Mouse (Mus musculus): Measurements from ENCODE around the gene Tmem123. TPM values are rescaled to one million over a fixed set of nuclear protein-coding genes. Genes with fewer than 3 reads are reported as not detected.

Tmem123 gene
- polyA plus RNA-seq, 1 experiment from 2014 or later, result 114 TPM

DNA sequence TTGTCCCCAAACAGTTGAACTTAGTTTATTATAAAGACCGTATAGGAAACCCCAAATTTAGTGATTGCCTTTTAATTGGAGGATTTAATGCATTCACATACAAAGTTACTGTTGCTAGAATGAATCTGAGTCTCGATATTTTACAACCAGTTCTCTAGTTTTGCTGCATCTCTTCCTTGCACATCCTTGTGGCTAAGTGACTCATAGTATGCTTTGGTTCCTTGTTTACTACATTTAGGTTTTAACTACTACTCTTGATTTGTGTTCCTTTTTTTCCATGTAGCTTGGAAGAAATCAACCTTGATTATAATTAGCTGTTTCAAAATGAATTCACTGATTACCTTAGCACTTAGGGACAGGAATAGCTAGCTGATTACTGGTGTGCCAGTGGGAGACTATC lies 11.2 kb downstream of the Tmem123 start:
- DNase-seq (ENCODE audit: low spot score), result no peak

DNA sequence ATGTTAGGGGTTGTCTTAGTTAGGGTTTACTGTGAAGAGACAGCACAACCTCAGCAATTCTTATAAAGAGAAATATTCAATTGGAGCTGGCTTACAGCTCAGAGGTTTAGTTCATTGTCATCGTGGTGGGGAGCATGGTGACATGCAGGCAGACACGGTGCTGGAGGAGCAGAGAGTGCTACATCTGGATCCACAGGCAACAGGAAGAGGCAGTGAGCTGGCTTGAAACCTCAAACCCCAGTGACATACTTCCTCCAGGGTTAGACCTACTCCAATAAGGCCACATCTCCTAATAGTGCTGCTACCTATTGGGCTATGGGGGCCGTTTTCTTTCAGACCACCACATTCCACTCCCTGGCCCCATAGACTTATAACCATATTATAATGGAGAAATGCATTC lies 12.1 kb downstream of the Tmem123 start:
- DNase-seq (ENCODE audit: low spot score), result peak; percentile 68

DNA sequence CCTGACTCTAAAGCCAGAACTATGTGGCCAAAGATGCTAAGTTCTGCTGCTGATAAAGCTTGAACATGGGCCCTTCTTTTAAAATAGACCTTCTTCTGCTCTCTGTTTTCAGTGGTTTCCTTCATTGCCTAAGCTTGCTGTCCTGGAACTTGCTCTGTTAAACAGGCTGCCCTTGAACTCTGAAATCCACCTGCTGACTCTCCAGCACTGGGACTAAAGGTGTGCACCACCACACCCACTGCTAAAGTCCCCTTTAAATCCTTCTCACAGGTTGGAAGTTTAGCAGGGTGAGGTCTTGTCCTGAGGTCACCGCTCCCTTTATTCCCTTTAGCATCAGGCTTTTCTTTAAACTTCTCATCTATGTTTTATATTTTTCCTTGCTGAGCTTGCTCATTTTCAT lies 13.1 kb downstream of the Tmem123 start:
- no peak for DNase-seq (ENCODE audit: low spot score)

DNA sequence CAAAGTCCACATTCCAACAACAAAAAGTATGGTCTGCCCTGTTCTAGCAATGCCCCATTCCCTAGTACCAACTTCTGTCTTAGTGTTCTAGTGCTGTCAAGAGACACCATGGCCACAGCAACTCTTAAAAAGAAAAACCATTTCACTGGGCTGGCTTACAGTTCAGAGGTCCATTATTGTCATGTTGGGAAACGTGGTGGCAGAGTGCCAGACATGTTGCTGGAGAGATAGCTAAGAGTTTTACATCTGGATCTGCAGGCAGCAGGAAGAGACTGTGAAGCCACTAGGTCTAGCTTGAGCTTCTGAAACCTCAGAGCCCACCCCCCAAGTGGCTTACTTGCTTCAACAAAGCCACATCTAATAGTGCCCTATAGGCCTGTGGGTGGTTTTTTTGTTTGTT lies 13.8 kb downstream of the Tmem123 start:
- no peak for DNase-seq (ENCODE audit: low spot score)

DNA sequence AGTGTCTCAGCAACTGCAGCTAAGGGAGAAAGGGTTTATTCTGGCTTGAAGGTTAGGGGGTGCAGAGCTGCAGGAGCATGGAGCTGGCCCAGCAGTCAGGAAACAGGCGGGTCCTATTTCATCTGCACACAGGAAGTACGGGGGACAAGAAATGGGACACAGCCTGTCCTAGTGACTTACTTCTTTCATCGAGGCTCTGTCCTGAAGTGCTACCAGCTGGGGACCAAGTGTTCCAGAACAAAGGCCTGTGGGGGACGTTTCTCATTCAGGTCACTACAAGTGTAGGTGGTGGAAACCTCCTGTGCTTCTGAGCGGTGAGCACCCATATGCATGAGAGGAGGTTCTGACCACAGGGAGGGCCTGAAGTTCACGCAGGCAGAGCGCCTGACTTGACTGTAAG lies 14.9 kb downstream of the Tmem123 start:
- DNase-seq (ENCODE audit: low spot score), result peak; percentile 64

DNA sequence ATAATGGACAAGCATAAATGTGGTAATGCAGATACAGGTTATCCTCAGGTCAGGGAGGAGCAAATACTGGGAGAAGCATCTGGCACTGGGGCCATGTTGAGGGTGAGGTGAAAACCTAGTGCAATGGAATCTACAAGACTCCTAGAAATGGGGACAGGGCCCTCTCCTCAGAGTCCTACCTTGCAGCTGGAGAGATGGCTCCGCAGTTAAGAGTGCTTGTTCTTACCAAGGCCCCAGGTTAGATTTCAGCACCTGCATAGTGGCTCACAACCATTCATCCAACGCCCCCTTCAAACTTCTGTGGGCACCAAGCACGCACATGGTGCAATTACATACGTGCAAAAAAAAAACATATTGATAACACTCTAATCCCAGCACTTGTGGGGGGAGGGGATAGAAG lies 15.9 kb downstream of the Tmem123 start:
- DNase-seq (ENCODE audit: low spot score), result no peak

DNA sequence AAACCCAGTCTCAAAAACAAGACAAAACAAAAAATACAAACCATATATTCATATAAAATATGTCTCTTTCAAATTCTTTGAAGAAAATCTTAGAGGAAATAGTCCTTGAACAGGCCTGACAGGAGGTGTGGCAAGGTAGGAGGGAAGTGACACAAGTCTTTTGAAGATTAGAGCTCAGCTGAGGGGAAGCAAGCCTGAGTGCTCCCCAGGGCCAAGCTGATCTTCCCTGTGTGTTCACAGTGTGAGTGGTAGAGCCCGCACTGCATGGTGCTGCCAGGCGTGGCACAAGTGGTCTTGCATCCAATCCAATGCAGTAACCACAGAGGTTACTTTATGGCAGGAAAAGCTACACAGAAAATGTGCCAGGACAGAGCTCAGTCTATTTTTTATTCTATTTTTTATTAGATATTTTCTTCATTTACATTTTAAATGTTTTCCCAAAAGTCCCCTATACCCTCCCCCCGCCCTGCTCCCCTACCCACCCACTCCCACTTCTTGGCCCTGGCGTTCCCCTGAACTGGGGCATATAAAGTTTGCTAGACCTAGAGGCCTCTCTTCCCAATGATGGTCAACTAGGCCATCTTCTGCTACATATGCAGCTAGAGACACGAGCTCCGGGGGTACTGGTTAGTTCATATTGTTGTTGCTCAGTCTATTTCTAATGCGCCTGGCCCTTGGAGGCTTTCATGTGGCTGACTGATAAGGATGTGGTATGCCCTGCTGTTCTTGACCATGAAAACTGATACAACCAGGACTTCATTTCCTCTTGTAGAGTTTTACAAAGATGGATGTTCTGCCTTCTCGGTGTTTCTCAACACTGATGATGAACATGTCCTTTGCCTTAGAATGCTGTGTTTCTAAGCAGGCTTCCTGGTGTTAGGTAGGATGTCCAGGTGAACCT lies 16.7 kb downstream of the Tmem123 start:
- DNase-seq (ENCODE audit: low spot score), result peak; percentile 77

DNA sequence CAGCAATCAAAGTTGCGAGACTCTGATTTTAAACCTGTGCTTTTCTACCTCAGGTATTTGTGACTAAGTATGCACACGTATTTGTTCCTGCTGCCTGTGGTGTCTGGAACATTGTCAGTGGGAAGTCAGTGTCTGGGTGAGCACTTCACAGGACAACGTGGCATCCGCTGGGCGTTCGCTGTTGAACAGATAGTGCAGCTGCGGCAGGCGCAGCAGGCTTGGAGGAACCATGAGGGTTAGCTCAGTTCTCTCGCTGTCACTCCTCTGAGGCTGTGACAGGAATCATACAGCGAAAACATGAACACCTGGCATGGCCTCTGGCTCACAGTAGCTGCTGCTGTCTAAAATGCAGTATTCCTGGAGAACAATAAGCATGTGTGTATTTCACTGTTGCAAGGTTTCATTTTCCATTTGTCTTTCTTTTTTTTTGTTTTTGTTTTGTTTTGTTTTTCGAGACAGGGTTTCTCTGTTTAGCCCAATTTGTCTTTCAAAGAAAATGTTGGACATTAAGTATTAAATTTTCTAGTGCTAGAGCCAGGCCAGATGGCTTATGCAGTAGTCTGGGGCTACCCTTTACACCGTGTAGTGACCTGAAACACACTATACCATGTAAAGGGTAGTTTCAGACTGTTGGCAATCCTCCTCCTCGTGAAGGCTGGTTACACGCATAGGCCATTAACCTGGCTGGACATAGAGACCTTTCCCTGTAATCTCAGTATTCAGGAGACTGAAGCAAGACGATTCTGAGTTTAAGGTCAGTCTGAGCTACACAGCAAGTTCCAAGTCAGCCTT lies 20.2 kb downstream of the Tmem123 start:
- peak; percentile 82 for DNase-seq (ENCODE audit: low spot score)

DNA sequence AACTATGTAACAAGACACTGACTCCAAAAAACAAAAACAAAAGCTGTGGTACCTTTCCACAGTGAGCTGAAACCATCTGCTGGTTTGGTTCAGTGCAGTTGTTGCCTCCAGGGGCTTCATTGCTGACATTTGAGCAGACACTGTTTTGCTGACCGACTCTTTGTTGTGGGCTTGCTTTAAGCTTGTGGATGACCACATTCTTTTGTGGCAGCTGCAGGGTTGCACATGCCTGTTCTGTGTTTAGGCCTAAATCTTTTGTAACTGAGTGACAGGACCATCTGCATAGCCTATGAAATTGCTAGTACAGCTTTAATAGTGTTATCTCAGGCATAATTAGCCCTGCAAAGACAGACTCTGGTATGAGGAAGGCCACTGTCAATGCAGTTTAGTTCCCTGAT lies 20.8 kb downstream of the Tmem123 start:
- no peak for DNase-seq (ENCODE audit: low spot score)

DNA sequence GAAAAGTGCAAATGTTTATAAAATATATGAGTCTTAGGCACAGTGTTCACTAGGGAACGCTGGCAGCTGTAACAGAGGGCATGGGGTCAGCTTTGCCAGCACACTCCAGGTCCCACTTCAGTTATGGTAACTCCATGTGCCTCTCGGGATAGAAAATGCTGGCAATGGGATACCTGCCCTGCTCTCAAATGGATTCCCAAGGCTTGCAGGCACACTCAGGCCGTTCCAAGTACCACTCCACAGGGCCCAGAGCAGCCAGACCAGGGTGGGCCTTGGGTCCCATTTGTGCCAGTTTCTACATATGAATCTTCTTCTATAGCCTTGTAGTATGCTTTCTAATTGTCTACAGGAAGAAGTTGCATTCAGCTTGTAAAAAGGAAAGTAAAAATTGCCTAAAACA lies 21.6 kb downstream of the Tmem123 start:
- no peak for DNase-seq (ENCODE audit: low spot score)

DNA sequence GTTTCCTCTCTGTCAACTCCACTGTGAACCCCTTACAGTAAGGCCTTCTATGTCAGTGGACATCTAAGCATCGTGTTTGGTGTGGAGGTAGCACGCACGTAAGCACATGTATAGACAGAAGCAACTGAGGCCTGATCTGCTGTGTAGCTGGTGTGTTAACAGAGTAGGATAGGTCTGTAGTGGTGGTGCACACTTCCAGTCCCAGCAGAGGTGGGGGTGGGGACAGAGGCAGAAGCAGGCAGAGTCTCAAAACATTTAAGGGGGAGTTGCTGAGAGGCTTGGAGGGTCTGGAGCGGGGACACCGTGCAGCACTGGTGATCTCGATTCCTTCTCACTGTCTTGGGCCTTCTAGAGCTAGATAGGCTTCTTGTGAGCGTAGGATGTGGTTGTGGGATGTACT lies 22.2 kb downstream of the Tmem123 start:
- no peak for DNase-seq (ENCODE audit: low spot score)

DNA sequence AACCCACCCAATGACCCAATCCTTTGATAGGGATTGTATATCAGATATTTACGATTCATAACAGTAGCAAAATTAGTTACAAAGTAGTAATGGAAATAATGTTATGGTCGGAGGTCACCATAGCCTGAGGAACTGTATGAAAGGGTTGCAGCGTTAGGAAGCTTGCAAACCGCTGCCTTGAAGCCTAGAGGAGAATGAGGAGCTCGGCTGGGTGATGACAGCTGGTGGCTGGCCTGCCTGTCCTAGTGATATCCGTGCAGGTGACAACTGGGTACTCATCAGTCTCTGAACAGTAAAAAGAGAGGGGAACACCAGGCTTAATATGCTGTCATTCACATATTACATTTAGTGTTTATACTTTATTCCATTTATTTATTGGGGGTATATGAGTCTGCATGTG lies 24.6 kb downstream of the Tmem123 start:
- no peak for DNase-seq (ENCODE audit: low spot score)

DNA sequence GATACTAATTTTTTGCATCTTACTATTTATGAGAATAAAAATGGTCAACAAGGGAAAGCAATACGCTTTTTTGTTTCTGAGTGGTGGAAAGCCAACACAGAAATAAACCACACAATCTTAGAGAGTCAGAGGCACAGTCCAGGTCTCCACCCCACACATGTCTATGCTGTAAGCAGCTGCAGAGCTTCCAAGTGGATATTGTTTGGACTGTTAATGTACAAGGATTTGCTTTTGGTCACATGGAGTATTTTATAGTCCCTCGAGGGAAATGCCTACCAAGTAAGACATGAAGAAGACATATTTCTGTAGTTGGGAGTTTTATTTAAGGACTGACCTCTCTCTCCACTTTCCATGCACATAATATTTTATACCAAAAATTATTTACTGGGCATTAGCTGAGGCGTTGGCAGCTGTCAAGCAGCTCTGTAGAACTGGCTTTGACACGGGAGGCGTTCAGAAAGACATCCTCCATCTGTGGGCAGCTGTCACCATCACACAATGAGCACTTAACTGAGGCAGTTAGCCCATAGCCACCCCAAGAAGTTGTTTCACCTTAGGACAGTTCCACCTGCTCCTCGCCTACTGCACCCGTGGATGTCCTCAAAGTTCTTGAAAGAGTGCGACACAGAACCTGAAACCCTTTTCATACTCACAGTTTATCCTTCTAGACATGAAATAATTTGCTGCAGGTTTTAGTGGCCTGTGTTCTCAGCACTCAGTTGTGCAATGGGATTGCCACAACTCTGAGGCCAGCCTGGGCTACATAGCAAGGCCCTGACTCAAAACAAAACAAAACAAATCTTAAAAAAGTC lies 26.1 kb downstream of the Tmem123 start:
- no peak for DNase-seq (ENCODE audit: low spot score)

DNA sequence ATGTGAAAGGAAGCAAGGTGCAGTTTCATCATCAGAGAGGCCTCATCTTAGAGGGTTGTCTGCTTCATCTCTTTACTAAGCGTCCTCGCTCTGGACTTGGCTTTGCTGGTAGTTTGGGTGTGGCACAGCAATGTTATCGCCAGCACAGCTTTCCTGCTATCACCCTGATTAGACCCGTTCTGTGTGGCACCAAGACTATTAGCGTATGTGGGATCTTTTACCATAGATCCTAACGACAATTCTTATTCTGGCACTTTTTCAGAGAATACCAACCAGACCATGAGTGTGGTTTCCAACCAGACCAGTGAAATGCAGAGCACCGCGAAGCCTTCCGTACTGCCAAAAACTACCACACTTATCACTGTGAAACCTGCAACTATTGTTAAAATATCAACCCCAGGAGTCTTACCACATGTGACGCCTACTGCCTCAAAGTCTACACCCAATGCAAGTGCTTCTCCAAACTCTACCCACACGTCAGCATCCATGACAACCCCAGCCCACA lies 26.8 kb downstream of the Tmem123 start:
- no peak for DNase-seq (ENCODE audit: low spot score)

DNA sequence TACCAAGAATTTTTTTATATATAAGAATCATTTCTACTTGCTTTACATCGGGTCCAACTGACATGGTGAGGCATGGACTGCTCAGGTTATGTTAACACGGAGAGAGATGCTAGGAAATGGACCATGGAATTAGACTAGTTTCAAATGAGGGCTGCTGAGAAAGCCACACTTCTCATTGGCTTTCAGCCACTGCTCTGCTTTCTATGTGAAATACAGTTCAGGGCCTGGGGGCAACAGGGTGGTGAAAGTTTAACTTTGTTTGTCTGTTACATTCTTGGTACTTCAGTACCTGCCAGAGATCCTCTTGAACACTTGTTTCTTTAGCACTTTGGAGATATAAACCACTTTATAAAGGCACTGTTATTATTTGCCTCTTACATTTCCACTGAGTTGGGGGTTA lies 29.7 kb downstream of the Tmem123 start:
- DNase-seq (ENCODE audit: low spot score), result no peak

DNA sequence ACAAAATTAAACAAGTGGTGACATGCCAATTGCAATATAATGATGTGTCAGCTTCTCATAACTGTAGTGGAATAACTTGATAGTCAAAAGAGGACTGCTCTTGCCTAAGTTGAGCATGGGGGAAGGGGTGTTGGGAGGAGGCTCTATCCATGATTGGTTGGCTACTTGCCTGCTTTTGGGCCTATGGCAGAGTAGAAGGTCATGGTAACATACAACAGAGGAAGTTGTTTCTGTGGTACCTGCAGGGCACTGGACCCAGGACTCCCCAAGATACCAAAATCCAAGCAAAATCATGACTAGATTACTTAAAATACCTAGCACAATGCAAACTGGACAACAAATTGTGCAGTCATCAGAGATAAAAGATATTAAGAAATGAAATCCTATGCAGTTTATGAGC lies 31.7 kb downstream of the Tmem123 start:
- DNase-seq (ENCODE audit: low spot score), result no peak

DNA sequence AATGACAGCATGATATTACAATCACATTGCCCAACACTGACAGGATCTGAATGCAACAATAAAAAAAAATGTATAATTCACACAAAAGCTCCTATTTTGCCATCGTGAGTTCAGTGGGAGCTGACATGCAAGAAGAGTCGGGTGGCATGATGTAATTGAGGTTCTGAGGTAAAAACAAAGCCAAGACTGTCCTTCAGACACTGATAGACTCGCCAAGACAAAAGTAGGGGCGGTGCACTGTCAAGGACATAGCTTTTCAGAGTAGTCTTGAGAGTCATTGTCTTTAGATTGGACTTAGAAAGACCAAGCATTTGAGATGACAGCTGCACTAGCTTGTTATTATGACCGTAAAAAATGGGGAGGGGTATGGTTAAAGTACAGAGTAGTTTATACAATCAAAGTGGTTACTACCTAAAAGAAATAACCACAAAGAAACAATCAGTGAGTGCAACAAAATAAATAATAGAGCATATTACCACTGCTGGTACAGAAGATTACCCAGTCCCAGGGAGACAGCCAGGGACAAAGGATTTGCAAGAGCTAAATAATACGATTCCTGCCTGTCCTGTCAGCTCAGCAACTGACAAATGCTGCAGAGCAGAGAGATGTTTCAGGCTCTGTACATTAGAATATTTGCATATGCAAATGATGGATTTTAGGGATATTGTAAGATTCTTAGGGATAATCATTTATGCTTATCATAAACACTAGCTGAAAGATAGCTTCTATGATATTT lies 32.5 kb downstream of the Tmem123 start:
- no peak for DNase-seq (ENCODE audit: low spot score)

DNA sequence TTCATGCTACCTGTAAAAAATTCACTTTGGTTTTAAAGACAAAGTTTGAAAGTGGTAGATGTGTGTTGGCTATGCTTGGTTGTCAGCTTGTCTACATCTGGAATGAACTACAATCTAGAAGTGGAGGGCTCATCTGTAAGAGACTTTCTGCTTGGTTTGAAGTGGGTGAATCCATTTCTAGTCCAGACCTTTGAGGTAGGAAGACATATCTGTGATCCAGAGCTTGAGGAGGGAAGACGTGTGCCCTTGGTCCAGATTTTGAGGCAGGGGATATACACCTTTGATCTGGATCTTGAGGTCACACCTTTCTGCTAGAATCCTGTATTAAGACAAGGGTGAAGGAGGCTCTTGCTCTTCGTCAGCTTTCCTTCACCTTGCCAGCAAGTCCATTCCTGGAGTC lies 33.7 kb downstream of the Tmem123 start:
- DNase-seq (ENCODE audit: low spot score), result no peak

DNA sequence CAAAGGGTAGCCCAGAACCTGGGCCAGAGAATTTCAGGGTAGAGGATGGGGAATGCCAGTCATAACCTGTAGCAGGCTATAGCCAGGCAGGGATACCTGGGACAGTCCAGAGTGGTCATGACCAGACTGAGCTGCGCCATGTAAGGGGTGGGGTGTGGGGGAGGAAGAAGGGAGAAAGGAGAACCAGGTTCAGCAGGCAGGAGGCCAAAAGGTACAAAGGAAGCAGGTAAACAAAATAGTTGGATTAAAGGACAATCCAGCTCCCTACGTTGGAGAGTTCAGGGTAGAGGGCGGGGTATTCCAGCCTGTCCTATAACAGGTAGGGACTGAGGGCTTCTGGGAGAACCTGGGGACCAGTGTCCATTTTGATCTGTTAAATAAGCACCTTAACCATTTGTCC lies 34.7 kb downstream of the Tmem123 start:
- no peak for DNase-seq (ENCODE audit: low spot score)

DNA sequence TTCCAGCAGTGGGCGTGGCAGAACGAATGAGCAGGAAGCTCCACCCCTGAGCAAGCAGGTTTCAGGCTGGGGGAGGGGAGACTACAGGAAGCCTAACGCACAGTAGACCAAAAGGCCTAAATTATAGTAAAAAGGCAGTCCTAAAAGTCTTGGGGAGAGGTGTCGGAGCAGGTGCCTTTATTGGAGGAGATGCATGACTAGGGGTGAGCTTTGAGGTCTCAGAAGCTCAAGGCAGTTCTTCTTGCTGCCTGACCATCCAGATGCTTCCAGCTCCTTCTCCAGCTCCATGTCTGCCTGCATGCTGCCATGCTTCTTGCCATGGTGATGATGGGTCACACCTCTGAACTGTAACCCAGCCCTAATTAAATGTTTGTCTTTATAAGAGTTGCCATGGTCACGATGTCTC lies 41.3 kb downstream of the Tmem123 start:
- DNase-seq (ENCODE audit: low spot score), result peak; percentile 37

DNA sequence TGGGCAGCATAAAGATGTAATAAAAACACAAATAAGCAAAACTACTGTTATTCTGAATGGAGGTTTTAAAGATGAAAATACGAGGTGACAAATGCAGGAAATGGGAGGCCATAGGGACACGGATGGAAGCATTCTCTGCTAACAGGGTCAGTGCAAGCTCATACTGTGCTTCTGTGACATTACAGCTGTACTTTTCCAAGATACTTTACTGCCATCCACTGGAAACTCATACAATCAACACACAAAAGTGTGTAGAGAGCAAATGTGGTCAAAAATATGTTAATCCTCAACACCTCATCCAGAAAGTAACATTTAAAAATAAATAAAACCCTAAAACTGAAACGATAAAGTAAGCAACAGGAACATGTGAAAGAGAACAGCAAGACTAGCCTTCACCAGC lies 58.9 kb downstream of the Tmem123 start:
- DNase-seq (ENCODE audit: low spot score), result no peak
